Mouse (Mus musculus) frontal cortex, postnatal 25 days (tissue): Measurements from ENCODE around the gene Comt.

Experiments used
- DNase-seq, 2 experiments: peaks; one replicate each; pipeline ENCODE4 v3.0.0; 2022; ENCODE audit warnings: low spot score in 2 of 2

Gene Comt

DNA sequence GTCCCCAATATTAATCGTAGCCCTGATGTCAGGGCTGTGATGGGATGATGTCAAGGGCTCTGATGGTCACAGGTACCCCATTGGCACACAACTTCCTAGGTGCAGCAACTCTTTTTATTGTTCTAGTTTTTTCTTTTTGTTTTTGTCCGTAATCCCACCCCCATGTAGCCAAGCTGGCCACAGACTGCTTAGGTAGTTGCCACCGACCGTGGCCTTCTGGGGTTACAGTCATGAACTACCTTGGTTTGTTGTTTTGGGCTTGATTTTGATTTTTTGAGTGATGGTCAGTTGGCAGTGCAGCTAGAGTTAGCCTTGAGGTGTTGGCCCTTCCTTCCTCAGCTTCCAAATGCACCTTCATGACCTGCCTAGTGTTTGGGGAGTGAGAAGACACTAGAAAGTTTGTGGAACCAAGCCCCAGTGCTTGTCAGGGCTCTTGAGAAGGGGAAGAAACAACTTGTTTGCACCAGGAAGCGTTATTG is at the start of gene Comt:
Comt (minus strand) TSS at position 51 of the 479 bp plus-strand sequence.
- DNase-seq = no peak

DNA sequence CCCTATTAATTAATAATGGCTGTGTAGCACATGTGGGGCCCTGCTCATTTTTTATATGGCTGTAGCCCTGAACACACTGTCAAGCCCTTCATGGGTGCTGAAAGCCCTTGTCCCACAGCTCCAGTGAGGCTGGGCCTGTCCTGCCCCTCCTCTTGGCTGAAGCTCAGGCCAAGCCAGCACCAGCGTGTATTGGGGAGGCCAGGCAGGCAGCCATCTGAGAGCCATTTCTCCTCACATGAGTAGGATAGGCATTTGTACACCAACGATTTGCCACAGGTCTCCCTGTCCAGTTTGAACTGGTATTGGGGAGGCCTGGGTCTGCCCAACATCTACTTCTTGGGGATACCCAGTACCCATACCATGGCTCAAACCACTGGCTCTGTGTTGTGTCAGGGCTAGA is 47.4 kb upstream of the Comt start:
- no peak for DNase-seq

DNA sequence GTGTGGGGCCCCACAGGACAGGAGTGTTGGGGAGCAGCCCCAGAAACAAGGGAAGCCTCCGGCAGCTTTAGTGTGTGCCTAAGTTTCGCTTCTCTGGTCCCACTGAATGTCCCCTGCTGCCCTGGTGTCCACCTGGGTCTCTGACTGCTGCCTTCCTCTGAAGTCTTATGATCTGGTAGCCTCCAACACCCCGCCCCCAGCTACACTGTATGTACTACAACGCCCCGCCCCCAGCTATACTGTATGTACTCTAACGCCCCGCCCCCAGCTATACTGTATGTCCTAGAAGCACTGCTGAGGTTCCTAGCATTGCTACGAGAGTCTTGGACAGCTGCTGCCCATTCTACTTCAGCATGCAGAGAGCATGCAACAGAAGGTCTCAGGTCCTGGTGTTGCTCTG is 46.3 kb upstream of the Comt start:
- no peak for DNase-seq

DNA sequence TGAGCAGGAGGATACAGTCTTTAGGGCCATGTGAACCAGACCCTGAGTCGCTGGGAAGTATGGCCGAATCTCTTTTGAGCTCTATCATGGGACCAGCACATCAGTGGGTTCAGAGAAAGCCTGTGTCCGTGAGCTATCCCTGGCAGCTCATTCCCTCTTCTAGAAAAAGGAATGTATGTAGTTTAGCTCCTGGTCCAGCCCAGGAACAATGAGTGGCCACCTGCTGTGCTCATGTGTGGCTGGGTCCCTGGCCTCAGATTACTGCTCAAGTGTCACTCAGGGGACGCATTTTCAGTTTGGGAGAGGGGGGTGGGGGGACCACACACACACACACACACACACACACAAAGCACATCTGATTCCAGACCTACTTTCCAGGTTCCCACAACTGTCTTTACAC is 45.8 kb upstream of the Comt start:
- no peak for DNase-seq

DNA sequence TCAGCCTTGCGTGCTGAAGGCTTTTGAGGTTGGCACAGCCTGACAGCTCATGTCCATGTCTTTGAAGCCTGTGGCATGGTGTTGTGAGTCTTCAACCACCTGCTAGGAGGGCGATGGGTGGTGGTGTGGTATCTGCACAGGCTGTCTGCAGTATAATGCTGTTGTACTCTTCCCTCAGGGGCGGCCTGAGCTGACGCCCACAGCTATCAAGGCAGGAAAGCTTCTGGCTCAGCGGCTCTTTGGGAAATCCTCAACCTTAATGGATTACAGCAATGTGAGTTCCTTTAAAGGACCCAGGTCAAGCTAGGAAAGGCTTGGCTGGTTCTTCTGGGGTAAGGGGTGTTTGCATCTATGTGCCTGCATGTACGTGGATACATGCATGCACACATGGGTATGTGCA is 45.3 kb upstream of the Comt start:
- DNase-seq = no peak

DNA sequence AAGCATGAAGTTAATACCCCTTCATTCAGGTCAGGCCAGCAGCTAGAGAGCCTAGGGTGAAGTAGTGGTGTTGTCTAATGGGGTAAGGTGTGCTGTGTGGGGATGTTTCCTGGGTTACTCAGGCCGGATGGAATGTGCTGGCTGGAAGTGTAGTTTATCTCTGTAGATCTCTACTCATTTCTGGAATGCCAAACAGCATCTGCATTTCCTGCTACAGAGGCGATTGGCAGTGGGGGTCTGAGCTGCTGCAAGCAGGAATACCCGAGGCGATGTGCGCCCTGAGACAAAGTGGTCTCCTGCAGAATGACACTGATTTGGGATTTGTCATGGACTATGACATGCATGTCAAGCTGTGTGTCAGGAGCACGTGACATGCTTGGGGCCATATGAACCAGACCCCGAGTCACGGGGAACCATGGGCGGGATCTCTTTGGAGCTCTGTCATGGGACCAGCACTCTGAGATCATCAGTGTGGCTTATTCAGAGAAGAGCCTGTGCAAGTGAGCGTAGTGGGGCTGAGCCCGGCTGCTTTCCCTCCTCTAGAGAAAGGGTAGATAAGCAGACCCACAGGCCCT is 44.8 kb upstream of the Comt start:
- DNase-seq = no peak

DNA sequence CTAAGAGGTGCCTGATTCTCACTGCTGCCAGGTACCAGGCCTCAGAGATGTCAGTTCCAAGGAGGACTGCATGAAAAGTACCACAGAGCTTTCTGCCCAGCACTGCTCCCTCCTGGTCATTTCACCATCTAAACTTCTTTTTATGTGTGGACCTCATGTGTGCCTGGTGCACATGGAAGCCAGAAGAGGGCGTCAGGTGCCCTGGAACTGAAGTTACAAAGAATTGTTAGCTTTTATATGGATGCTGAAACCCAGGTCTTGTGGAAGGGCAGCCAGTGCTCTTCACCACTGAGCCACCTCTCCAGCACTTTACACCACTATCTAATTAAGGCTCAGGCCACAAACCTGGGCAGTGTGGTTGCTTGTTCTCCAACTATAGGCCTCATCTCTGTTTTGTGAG is 44.2 kb upstream of the Comt start:
- DNase-seq = no peak

DNA sequence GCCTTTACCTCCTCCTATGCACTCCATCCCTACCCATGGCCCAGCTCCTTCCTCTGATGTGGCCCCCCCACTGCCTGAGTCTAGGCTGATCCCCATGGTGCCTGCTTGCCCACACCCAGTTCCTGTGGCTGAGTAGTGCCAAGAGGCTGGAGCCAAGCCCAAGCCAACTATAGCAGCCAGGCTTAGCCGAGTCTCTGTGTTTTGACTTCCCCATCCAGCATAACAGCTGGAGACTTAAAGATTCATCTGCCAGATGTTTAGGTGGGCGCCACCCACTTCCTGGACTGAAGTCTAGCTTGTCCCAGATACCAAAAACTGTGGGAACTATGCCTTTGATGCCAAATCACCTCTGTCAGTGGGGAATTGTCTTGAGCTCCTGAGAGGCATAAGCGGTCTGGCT is 37.6 kb upstream of the Comt start:
- DNase-seq = no peak

DNA sequence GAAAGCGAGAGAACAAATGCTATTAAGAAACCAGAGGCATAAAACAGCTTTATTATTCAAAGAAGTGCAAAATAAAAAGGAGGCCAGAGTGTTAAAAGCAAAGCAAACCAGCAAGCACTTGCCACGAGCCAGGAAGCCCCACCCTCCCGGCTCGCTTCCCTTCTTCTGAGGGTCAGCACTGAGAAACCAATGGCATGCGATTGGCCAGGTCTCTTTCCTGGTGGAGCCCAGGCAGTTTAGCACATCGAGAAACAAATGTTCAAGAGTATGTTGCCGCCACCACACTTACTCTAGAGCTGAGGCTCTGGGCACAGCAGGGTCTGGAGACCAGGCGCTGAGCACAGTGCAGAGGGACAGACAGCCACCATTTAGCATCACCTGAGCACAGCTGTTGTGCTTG is 35.9 kb upstream of the Comt start:
- DNase-seq = no peak

DNA sequence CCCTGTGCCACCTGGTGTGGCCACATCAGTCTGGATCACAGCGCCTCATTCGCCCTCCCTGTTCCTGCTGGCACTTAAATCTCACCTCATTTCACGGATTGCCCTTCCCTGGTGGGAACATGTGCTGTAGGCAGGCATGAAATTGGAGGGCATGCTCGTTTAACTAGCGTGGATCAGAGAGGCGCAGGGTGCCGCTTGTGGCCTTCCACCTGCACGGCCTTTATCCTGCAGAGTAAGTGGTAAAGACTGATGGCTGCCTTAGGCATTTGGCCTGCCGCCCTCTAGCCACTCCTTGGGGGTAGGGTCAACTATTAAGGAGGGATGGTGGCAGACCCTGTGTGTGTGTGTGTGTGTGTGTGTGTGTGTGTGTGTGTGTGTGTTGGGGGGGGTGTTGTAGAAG is 35.4 kb upstream of the Comt start:
- DNase-seq = no peak

DNA sequence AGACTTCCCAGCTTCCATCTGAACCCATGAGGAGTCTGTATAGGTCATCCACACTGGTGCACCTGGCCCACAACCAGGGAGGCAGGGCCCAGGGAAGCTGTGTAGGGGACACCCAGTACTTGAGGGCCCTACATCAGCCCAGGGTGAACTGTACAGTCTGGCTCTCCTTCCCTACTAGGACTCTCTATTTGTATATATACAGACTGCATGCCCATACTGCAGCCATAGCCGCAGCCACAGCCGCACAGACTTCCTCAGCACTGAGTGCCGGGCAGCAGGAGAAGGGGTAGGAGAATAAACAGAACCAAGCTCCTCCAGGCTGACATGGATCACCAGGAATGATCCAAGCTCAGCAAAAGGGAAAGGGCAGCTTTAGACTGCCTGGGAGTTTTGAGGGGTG is 34.2 kb upstream of the Comt start:
- no peak for DNase-seq

DNA sequence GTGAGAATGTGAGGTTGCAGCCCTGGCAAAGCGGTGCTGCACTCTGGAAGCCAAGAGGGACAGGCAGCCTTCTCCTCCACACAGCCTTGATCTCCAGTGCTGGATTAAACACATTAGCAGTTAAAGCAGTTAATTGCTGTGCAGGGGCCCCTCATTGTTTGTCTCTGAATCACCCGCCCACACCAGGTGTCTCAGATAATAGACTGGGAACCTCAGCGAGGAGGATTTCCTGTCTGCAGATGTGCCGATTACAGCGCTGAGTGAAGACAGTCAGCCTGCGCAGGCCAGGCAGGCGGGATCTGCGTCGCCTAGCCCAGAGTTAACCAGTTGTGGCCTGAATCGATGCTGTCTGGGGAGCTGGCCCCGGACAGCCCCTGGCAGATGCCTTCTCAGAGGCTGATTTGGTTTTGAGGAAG is 33.3 kb upstream of the Comt start:
- peak in 1 of 2 experiments; percentile 22 for DNase-seq

DNA sequence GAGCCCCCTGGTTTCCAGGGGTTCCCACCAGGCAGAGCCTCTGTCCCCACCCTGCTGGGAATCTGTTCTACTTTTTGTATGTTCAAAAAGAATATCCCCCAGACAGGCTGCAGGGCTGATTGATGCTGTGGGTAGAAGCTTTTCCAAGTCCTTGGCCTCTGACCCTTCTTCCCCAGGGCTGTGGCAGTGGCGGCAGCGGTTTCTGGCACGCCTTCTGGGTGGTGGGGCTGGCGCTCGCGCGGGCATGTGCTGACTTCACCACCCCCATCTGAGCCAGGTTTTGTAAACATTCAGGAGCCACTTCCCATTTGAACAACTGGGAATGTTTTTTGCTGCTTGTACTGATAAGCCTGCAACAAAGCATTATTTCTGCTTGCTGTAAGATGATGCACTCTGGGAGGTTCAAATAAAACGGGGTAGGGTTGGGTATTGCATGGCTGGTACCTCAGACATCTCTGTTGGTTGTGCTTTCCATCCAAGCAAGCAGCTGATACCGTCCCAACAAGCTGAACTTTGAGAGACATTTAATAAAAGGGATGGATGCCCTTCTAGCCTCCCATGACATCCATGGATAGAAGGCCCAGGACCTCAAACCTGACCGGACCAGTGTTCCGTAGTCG is 32.8 kb upstream of the Comt start:
- DNase-seq = no peak

DNA sequence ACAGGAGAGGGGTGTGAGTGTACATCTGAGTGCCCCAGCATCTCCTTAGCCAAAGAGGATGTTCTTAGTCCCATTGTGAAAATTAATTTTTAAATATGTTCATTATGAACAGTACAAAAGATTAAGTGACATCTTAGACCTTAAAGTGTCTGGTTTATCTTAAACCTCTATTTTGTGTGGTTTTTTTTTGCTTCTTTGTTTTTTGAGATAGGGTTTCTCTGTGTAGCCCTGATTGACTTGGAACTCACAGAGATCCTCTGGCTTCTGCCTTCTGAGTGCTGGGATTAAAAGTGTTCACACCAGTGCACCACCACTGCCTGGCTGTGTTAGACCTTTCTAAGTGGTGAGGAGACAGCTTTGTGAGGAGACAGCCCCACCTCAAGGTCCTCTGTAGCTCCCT is 32.0 kb upstream of the Comt start:
- no peak for DNase-seq

DNA sequence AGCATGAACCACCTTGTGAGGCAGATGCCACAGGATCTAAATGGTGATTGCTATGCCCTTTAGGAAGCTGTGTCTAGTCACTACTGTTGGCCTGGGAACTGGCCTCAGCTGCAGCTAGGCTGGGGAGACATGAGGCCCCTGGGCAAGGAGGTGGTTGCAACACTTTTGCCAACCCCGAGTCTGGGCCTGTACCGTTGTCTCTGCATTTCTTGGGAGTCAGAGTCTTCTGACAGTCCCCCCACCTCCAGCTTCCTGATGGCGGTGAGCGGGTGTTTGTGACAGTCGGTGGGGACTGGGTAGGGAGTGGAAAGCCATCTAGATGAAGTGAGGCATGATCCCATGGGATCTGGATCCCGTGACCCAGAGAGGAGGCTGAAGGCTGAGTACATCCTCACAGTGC is 28.8 kb upstream of the Comt start:
- no peak for DNase-seq

DNA sequence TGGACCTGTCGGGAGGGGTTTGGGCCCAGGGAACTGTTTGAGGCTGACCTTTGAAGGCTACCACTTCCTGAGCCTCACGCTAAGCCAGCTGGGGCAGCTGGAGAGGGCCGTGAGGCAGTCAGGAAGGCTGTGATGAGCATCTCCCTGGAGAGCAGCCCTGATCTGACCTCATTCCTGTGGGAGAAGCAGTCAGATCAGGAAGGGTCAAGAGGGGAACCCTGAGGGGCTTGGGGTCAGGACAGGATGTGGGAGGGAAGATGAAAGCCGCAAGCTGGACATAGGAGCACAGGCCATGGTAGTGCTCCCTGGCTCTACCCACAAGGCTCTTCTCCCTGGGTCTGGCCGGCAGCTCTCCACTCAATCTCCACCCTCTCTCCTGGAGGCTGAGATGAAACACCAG is 27.2 kb upstream of the Comt start:
- no peak for DNase-seq

DNA sequence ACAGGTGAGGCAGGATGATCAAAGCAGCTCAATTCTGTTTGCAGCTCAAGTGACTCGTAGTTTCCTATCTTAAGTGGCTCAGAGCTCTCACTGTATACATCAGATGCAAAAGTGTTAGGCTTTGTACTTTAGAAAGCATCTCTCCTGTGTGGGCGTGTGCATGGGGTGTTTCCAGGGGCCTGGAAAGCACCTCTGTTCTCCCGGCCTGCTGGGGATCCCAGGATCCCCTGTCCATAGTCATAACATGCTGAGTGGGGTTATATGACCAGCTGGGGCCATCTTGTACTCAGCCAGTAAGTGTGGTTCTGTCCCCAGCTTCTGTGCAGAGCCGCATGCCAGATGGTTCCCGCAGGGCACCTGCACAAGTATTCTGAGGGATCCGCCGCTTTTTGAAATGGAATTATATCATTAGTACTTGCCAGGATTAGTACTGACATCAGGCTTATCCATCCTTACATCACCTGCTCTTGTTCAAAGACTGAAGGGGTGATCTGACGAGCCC is 25.8 kb upstream of the Comt start:
- no peak for DNase-seq

DNA sequence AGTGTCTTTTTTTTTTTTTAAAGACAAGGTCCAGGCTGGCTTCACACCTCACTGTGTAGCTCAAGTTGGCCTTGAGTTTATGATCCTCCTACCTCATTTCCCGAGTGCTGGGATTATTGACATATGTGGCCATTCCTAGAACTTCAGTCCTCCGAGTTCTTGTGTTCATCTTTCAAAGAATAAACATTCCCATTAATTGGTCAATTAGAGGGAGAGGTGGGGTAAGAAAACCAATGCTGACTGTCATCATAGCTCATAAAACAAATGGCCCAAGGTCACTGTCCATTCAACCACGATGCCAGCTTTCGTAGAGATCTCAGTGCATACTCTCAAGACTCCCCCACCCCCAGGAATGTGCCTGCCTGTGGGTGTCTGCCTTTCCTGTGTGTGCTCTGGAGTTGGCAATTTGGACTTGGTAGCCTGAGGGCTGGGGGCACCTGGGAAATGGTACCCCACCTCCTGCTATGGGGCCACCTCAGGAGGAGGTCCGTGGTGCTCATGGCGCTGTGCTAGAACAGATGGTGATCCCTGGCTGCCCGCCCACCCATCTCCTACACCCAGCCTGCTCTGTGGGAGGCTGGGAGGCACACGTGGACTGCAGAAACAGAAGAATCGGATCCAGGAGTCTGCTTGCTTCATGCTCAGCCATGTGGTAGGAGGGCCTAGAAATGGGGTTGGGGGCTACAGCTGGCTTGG is 25.0 kb upstream of the Comt start:
- DNase-seq = peak; percentile 48 to 52

DNA sequence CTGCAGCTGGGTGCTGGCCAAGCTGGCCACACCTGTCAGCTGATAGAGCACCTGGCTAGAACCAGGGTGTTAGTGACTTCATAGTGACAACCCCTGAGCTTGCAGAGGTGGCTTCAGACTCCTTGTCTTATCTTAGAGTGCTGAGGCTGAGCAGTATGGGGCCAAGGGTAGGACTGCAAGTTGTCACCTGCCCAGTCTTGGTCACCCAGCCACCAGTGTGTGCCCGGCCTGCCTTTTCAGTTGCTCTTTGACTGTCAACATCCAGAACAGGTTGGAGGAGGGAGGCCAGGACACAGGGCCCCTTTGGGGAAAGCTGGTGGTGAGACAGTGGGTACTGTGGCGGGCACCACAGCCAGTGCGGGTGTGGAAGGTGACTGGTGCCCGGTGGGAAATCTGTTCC is 22.4 kb upstream of the Comt start:
- no peak for DNase-seq

DNA sequence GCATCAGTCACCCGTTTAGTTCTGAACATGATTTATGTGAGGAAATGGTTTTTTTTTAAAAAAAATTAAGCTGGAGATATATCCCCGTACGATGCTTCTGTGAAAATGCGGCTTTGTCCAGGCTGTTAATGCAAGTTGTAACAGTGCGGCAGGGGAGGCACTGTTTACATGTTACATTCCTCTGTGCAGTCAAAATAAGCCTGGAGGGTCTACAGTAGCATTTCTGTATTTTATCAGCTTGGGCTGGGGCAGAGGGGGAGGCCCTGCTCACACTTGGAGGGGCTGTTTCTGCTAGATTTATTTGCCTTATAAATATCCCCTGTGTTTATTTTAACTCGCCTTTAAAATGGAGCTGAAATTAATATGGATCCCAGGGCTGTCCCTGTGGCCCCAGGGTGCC is 21.5 kb upstream of the Comt start:
- no peak for DNase-seq

DNA sequence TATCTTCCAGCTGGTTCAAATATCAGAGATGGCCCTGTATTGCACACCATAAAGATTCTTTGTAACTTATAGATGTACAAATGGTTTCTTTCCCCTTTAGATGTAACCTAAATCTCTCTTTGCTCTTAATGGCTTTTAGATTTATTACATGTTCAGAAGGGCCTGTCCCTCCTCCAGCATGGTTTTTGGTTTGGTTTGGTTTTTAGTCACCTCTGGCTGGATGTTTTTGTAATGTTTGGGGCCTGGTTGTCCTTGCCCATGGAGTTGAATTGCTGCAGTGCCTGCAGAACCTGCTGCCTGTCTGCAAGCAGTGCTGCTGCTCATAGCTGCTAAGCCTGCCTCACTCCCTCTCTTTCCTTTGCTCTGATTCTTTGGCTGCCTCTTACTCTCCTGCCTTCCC is 20.6 kb upstream of the Comt start:
- no peak for DNase-seq

DNA sequence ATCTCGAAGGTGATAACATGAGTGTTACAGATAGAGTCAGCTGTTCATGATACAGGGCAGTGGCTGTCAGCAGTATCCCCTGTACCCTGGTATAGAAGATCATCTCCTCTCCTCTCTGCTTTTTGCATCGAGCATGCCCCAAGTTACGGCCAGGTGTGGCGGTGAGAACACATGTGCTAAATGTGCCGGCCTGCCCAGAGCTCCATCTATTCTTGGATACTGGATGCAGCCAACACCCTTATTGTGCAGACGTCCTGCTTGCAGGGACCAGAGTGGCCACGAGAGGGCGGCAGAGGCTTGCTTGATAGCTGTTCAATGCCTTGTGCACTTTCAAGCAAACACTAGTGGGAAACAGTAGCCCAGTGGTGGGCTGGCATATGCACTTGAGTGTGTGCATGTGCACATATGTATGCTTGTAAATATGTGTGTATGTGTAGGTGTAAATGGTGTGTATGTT is 16.8 kb upstream of the Comt start:
- DNase-seq = peak; percentile 99 to 100

DNA sequence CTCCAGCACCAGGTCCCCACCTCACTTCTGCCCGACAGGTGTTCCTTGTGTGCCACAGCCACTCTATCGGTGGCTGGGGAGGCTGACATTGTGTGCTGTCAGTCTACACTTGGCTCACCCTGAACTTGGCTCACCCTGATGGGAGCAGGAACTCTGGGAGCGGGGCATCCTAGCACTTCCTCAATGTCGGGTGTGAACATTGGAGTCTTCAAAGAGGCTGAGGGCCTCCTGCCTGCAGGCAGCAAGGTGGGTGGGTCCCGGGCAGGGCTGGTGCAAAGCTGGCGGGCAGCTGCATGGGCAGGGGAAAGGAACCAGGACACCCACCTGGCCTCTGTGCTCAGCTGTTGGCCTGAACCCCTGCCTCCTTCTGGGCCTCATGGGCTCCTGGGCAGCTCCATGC is 9.5 kb upstream of the Comt start:
- no peak for DNase-seq
